Mouse (Mus musculus) kidney, postnatal 14 days (tissue): ENCODE measurements around the gene Epop.

Experiments used
- DNase-seq: peaks from one replicate; pipeline ENCODE4 v3.0.0; 2022; ENCODE audit warnings: mixed read lengths

The Epop gene

GRCm38 (mm10) chr11:97629576-97629975 lies at the start of gene Epop:
Gene Epop, minus strand, starts transcription at chr11:97629702.
- DNase-seq, result peak; percentile 93

GRCm38 (mm10) chr11:97678301-97678700 lies 48.8 kb upstream of the Epop start:
- no peak for DNase-seq

- DNase-seq, result no peak
Measured at GRCm38 (mm10) chr11:97677842-97678241, 48.3 kb upstream of the Epop start.

GRCm38 (mm10) chr11:97677381-97677780 lies 47.9 kb upstream of the Epop start:
- DNase-seq, result no peak

- no peak for DNase-seq
Measured at GRCm38 (mm10) chr11:97676050-97676754, 46.7 kb upstream of the Epop start.

GRCm38 (mm10) chr11:97673148-97673547 lies 43.6 kb upstream of the Epop start:
- no peak for DNase-seq

- DNase-seq, result no peak
Measured at GRCm38 (mm10) chr11:97671177-97671527, 41.6 kb upstream of the Epop start.

GRCm38 (mm10) chr11:97670234-97671176 lies 41.0 kb upstream of the Epop start:
- no peak for DNase-seq

GRCm38 (mm10) chr11:97669829-97670228 lies 40.3 kb upstream of the Epop start:
- peak; percentile 69 for DNase-seq

GRCm38 (mm10) chr11:97669268-97669667 lies 39.8 kb upstream of the Epop start:
- no peak for DNase-seq

GRCm38 (mm10) chr11:97668160-97668559 lies 38.7 kb upstream of the Epop start:
- DNase-seq, result no peak

- DNase-seq, result no peak
Measured at GRCm38 (mm10) chr11:97666794-97667193, 37.3 kb upstream of the Epop start.

GRCm38 (mm10) chr11:97666221-97666620 lies 36.7 kb upstream of the Epop start:
- DNase-seq, result no peak

- DNase-seq, result no peak
Measured at GRCm38 (mm10) chr11:97665431-97665830, 35.9 kb upstream of the Epop start.

- peak; percentile 52 for DNase-seq
Measured at GRCm38 (mm10) chr11:97664771-97665240, 35.3 kb upstream of the Epop start.

GRCm38 (mm10) chr11:97664339-97664665 lies 34.8 kb upstream of the Epop start:
- no peak for DNase-seq

GRCm38 (mm10) chr11:97663528-97664338 lies 34.2 kb upstream of the Epop start:
- peak; percentile 68 for DNase-seq

- peak; percentile 89 for DNase-seq
Measured at GRCm38 (mm10) chr11:97662893-97663527, 33.5 kb upstream of the Epop start, which contains the start of gene Mllt6. Gene Mllt6, plus strand, starts transcription at chr11:97663414.

GRCm38 (mm10) chr11:97662207-97662892 lies 32.8 kb upstream of the Epop start:
- DNase-seq, result peak; percentile 76

- peak; percentile 89 for DNase-seq
Measured at GRCm38 (mm10) chr11:97661648-97662133, 32.2 kb upstream of the Epop start.
